Mouse (Mus musculus) CD4-positive helper T cell, adult 2 months (primary cell): ENCODE data around the gene Tmem135.

ENCODE experiments used
- DNase-seq: peaks from one replicate; pipeline ENCODE4 v3.0.0-alpha.2; 2012; ENCODE audit warnings: low read depth, missing footprints, low spot score

The Tmem135 gene

GRCm38 (mm10) chr7:89106421-89106820 is 297.6 kb downstream of the Tmem135 start:
- DNase-seq, result no peak

- no peak for DNase-seq
These were observed 304.3 kb downstream of the Tmem135 start for GRCm38 (mm10) chr7:89099756-89100155.
